Mouse (Mus musculus) ES-Bruce4 (cell line): ENCODE data around the gene Arl6ip5.

Source experiments
- CTCF ChIP-seq: IDR thresholded peaks from one replicate; pipeline ENCODE4 v1.8.1; 2011; ENCODE audit warnings: low read depth, low read length
- EP300 ChIP-seq: IDR thresholded peaks from 2 replicates; pipeline ENCODE4 v1.6.1; 2011; ENCODE audit warnings: low read depth, low read length; ENCODE audit not compliant: insufficient read depth

DNA sequence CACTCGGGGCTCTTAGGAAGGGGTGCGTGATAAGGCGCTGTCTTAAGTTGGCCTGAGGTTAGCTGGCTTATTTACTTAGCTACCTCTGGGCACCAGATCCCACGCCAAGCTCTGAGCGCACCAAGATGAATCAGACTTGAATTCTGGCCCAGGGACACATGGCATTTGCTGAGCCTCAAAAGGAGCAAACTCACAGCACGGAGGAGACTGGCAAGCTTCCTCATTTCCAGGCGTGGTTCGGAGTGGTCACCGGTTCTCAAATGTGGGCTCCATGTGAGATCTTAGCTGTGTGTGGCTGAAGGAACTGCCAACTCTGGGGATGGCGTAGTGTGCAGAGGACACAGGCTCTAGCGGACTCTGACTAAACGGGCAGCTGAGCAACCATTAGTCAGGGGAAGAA lies 1.5 kb downstream of the Arl6ip5 start:
- TF ChIP-seq EP300, result no peak
- TF ChIP-seq CTCF, result no peak
